Mouse (Mus musculus): ENCODE results near the gene Ankrd6.

DNA sequence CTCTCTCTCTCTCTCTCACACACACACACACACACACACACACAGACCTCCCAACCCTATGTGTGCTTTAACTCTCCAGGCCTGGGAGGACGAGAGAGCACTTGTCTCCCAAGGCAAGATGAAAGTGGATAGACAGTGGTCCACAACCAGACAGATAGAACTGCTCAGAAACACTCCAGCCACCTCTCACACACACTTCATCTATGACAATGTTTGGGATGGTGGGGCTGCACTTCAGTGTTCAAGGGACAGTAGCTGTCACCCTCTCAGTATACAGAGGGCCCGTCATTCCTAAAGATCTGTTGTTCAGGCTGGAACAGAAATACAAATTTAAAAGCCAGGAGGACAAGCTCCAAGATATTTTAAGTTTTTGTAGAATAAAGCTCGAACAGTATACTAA, 43.0 kb downstream of the Ankrd6 start:
- no peak for TF ChIP-seq CTCF (IDR thresholded peaks at IDR 0.05; ENCODE audit: control insufficient read depth, insufficient read depth, insufficient read length)
- no peak for TF ChIP-seq MYOD1 (IDR thresholded peaks at IDR 0.05; ENCODE audit: control insufficient read depth, insufficient read length, low read depth)
